Mouse (Mus musculus) neural tube, embryonic 13.5 days (tissue): ENCODE measurements around the gene Hrk. TPM values are rescaled to one million over a fixed set of nuclear protein-coding genes. Genes with fewer than 3 reads are reported as not detected.

Source experiments
- ATAC-seq: fragments of 200-750 bp; cut with Nextera tagmentation; 2 replicates; pipeline ENCODE4 v1.8.0; 2017; ENCODE audit warnings: low read depth, mild to moderate bottlenecking, moderate TSS enrichment, moderate library complexity
- H3K27ac ChIP-seq: fragments of 300-500 bp; sonication (generic); replicated peaks from 2 replicates; pipeline ENCODE4 v1.5.1; 2015; ENCODE audit warnings: moderate library complexity, mild to moderate bottlenecking, inconsistent platforms
- H3K27me3 ChIP-seq: fragments of 300-500 bp; sonication (generic); 2 replicates; pipeline ENCODE4 v1.6.1; 2015; ENCODE audit warnings: mild to moderate bottlenecking, inconsistent platforms
- H3K36me3 ChIP-seq: fragments of 300-500 bp; sonication (generic); 2 replicates; pipeline ENCODE4 v1.6.1; 2015; ENCODE audit warnings: mild to moderate bottlenecking, inconsistent platforms
- H3K4me1 ChIP-seq: fragments of 300-500 bp; sonication (generic); replicated peaks from 2 replicates; pipeline ENCODE4 v1.6.1; 2015; ENCODE audit warnings: inconsistent platforms
- H3K4me2 ChIP-seq: fragments of 300-500 bp; sonication (generic); 2 replicates; pipeline ENCODE4 v1.6.1; 2015; ENCODE audit warnings: inconsistent platforms, mild to moderate bottlenecking, moderate library complexity
- H3K4me3 ChIP-seq: fragments of 300-500 bp; sonication (generic); 2 replicates; pipeline ENCODE4 v1.5.1; 2015; ENCODE audit warnings: mild to moderate bottlenecking, inconsistent platforms
- H3K9ac ChIP-seq: fragments of 300-500 bp; sonication (generic); 2 replicates; pipeline ENCODE4 v1.6.1; 2015; ENCODE audit warnings: moderate library complexity, mild to moderate bottlenecking, inconsistent platforms
- H3K9me3 ChIP-seq: fragments of 300-500 bp; sonication (generic); 2 replicates; pipeline ENCODE4 v1.6.1; 2016; ENCODE audit warnings: inconsistent platforms
- WGBS: fragments of 180-500 bp; shearing (Covaris S2); methylation state at CpG from one replicate; pipeline ENCODE4 v1.1.7; 2015; 5-methylcytosine and 5-hydroxymethylcytosine counted together
- polyA plus RNA-seq: library from polyadenylated mRNA; unstranded; fragments of >200 nt; fragmentation: Nextera tagmentation; extraction: Ambion mirVana; gene quantifications from 2 replicates; pipeline ENCODE4 v1.2.1, GENCODE M21; 2015

Hrk gene
- polyA plus RNA-seq, 1 experiment from 2014 or later: 3.4 TPM

GRCm38 (mm10) chr5:118236891-118237290, 72.4 kb downstream of the Hrk start:
- Histone ChIP-seq H3K4me2 (no peak overlapping the region), H3K27me3 (no peaks in the 10 kb centered on the region), H3K9ac (no peak overlapping the region), H3K4me3 (no peak overlapping the region), H3K27ac (no peak overlapping the region), H3K9me3 (no peaks in the 10 kb centered on the region), H3K36me3 (peaks cover 84% of the 10 kb centered on the region), H3K4me1 (no peaks in the 10 kb centered on the region)
- no peak for ATAC-seq
- 81% methylated on average over 12 of the region's 12 CpGs for WGBS

Other genes starting within 250 kb of the Hrk start
- 133 and 139 TPM in 2 replicates for gene Fbxo21, start 187.9 kb upstream of the Hrk start, polyA plus RNA-seq
- gene Tesc, start 136.9 kb upstream of the Hrk start, polyA plus RNA-seq: 1.8 and 2.1 TPM in 2 replicates
- 25.1 and 25.5 TPM in 2 replicates for gene Fbxw8, start 9.2 kb upstream of the Hrk start, polyA plus RNA-seq
- gene Rnft2, start 80.5 kb downstream of the Hrk start, polyA plus RNA-seq: 9.7 and 14.1 TPM in 2 replicates
- 13.6 and 14.9 TPM in 2 replicates for gene 2410131K14Rik, start 80.6 kb downstream of the Hrk start, polyA plus RNA-seq